ENCODE assay signal across 32 mouse cellular contexts in the genomic region with DNA sequence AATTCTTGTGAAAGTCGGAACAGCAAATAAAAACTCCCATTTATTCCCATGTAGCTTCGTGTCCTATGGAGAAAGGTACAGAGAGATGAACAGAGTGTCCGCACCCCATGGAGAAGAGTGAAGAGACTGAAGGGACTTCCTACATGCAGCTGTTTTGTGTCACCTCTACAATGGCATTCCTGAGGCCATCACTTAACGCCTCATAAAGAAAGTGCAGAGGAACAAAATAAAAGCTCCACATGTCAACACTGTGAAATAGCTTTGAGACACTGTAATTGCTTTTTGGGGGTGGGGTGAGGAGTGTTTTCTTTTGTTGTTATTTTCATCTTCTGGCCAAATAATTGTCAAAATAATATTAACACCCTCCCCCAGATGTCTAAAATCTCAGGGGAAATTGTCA. TPM values are rescaled to one million over a fixed set of nuclear protein-coding genes. Genes with fewer than 3 reads are reported as not detected.
DNase-seq lines count a peak whose midpoint lies in the region; ATAC-seq and TF ChIP-seq lines count a peak whose summit lies in the region.
"Had no signal": no experiment of that assay in that cellular context is flagged by ENCODE, and none has a peak within 500 bp of the region (broad histone marks: within the 10 kb centered on the region; RNA-seq: fewer than 3 reads in every experiment).

No protein-coding gene starts in this region.

- H3K9me3 ChIP-seq in kidney, postnatal 0 days (replicated peaks; ENCODE audit: low read length) = no peaks in the 10 kb centered on the region
- no peaks in the 10 kb centered on the region for H3K9me3 ChIP-seq in lung, postnatal 0 days (ENCODE audit: low read length)
- H3K9me3 ChIP-seq in hindbrain, embryonic 11.5 days (ENCODE audit: control insufficient read depth, low read length) = no peaks in the 10 kb centered on the region

- ATAC-seq in kidney, postnatal 0 days (replicated peaks; ENCODE audit: low FRiP score, low read depth) = no peak; the same call in 1 of the 2 replicates
- ATAC-seq in lung, postnatal 0 days = peak; percentile 79
- ATAC-seq in hindbrain, embryonic 11.5 days (ENCODE audit: low FRiP score) = no peak
- ATAC-seq: CD4-positive, CD25-positive, alpha-beta regulatory T cell, adult 4 months; forebrain, embryonic 15.5 days; hindbrain, postnatal 0 days; midbrain, embryonic 13.5 days had no signal

- no peaks in the 10 kb centered on the region for H3K27me3 ChIP-seq in kidney, postnatal 0 days (ENCODE audit: insufficient read depth, low read length)
- no peaks in the 10 kb centered on the region for H3K27me3 ChIP-seq in lung, postnatal 0 days (replicated peaks; ENCODE audit: insufficient read depth, low read length)
- no peaks in the 10 kb centered on the region for H3K27me3 ChIP-seq in hindbrain, embryonic 11.5 days (ENCODE audit: control insufficient read depth, insufficient read depth, low read length)
- H3K27me3 ChIP-seq: embryonic facial prominence, embryonic 15.5 days; forebrain, embryonic 15.5 days; limb, embryonic 15.5 days; midbrain, embryonic 13.5 days had no signal

- intact Hi-C loops in heart, postnatal 36 days (cut with DNase I) = no loop called here

- TF ChIP-seq POLR2A in lung, adult 2 months (IDR thresholded peaks at IDR 0.05; ENCODE audit: borderline replicate concordance, extremely low read depth, low read depth, low read length) = no peak

- peak; percentile 73 for DNase-seq in heart, adult 11 months
- DNase-seq in heart, postnatal 36 days = no peak
- DNase-seq in kidney, postnatal 0 days (ENCODE audit: low spot score) = peak; percentile 78
- no peak for DNase-seq in kidney, adult 11 months
- DNase-seq in lung, postnatal 0 days (ENCODE audit: low spot score) = peak; percentile 73
- DNase-seq in lung, adult 2 months = no peak
- DNase-seq in skeletal muscle tissue, adult 2 months (ENCODE audit: low read depth, low spot score) = peak; percentile 12
- DNase-seq in hindbrain, embryonic 11.5 days (ENCODE audit: low spot score) = no peak
- DNase-seq: cerebellum, adult 11 months; cerebellum, postnatal 14 days; gastrocnemius, postnatal 10 days; kidney, adult 9 months had no signal

- 38% methylated on average over 4 of the region's 4 CpGs for WGBS in kidney, postnatal 0 days
- 58% methylated on average over 4 of the region's 4 CpGs for WGBS in lung, postnatal 0 days
- WGBS in lung, adult 2 months = 68% methylated on average over 4 of the region's 4 CpGs
- WGBS in hindbrain, embryonic 11.5 days = 54% methylated on average over 4 of the region's 4 CpGs

- H3K4me2 ChIP-seq in kidney, postnatal 0 days (ENCODE audit: low read length) = no peak overlapping the region
- H3K4me2 ChIP-seq in lung, postnatal 0 days (replicated peaks; ENCODE audit: low read depth, low read length) = no peak overlapping the region
- no peak overlapping the region for H3K4me2 ChIP-seq in hindbrain, embryonic 11.5 days (replicated peaks; ENCODE audit: low read depth, low read length)
- H3K4me2 ChIP-seq: embryonic facial prominence, embryonic 15.5 days; forebrain, embryonic 15.5 days; heart, embryonic 11.5 days; limb, embryonic 15.5 days; midbrain, embryonic 13.5 days had no signal

- peak overlapping the region; percentile 42; the same call in 1 of the 2 replicates for H3K27ac ChIP-seq in kidney, postnatal 0 days
- no peak overlapping the region for H3K27ac ChIP-seq in lung, postnatal 0 days (ENCODE audit: low read length)
- no peak overlapping the region for H3K27ac ChIP-seq in hindbrain, embryonic 11.5 days (ENCODE audit: low read depth, low read length)
- H3K27ac ChIP-seq: forebrain, embryonic 15.5 days; hindbrain, embryonic 10.5 days; hindbrain, postnatal 0 days; liver, embryonic 14.5 days; midbrain, embryonic 13.5 days had no signal

- H3K4me1 ChIP-seq in kidney, postnatal 0 days (replicated peaks; ENCODE audit: insufficient read depth, low read length) = peaks cover 15% of the 10 kb centered on the region
- H3K4me1 ChIP-seq in lung, postnatal 0 days (ENCODE audit: insufficient read depth, low read depth, low read length) = peaks cover 7% of the 10 kb centered on the region
- peaks cover 5% of the 10 kb centered on the region for H3K4me1 ChIP-seq in lung, adult 2 months (ENCODE audit: control insufficient read depth, insufficient read depth, low read length)
- no peaks in the 10 kb centered on the region for H3K4me1 ChIP-seq in hindbrain, embryonic 11.5 days (replicated peaks; ENCODE audit: control insufficient read depth, insufficient read depth, low read length)

- H3K4me3 ChIP-seq in kidney, postnatal 0 days (replicated peaks; ENCODE audit: low read depth, low read length) = no peak overlapping the region
- H3K4me3 ChIP-seq in lung, postnatal 0 days (ENCODE audit: low read depth, low read length) = no peak overlapping the region
- no peak overlapping the region for H3K4me3 ChIP-seq in lung, adult 2 months (replicated peaks; ENCODE audit: extremely low read depth, low read depth, low read length)
- H3K4me3 ChIP-seq in hindbrain, embryonic 11.5 days (ENCODE audit: low read depth, low read length) = no peak overlapping the region
- H3K4me3 ChIP-seq: embryonic facial prominence, embryonic 15.5 days; forebrain, embryonic 15.5 days; hindbrain, embryonic 10.5 days; limb, embryonic 15.5 days; midbrain, embryonic 13.5 days had no signal

- H3K36me3 ChIP-seq in kidney, postnatal 0 days (ENCODE audit: insufficient read depth, low read length) = no peaks in the 10 kb centered on the region
- no peaks in the 10 kb centered on the region for H3K36me3 ChIP-seq in lung, postnatal 0 days (ENCODE audit: insufficient read depth, low read length)
- H3K36me3 ChIP-seq in hindbrain, embryonic 11.5 days (ENCODE audit: control insufficient read depth, insufficient read depth, low read length) = no peaks in the 10 kb centered on the region
- H3K36me3 ChIP-seq: embryonic facial prominence, embryonic 15.5 days; forebrain, embryonic 15.5 days; hindbrain, embryonic 10.5 days; limb, embryonic 15.5 days; midbrain, embryonic 13.5 days had no signal

- peak; percentile 51 for TF ChIP-seq EP300 in lung, postnatal 0 days (IDR thresholded peaks at IDR 0.05)

- H3K9ac ChIP-seq in kidney, postnatal 0 days (ENCODE audit: low read depth, low read length) = no peak overlapping the region
- H3K9ac ChIP-seq in lung, postnatal 0 days (replicated peaks; ENCODE audit: low read depth) = no peak overlapping the region
- H3K9ac ChIP-seq in hindbrain, embryonic 11.5 days (ENCODE audit: low read depth, low read length) = no peak overlapping the region
- H3K9ac ChIP-seq: embryonic facial prominence, embryonic 15.5 days; forebrain, embryonic 15.5 days; limb, embryonic 15.5 days; liver, embryonic 14.5 days; midbrain, embryonic 13.5 days had no signal

- no peak for TF ChIP-seq CTCF in kidney, postnatal 0 days (IDR thresholded peaks at IDR 0.05; ENCODE audit: low read depth)
- no peak for TF ChIP-seq CTCF in lung, postnatal 0 days (IDR thresholded peaks at IDR 0.05)
- TF ChIP-seq CTCF in lung, adult 2 months (IDR thresholded peaks at IDR 0.05; ENCODE audit: insufficient read depth, low read length) = no peak

RNA-seq across cellular contexts. Expression of gene Adh6a, which starts 10.4 kb away (rescaled TPM):
- total RNA-seq in heart, postnatal 36 days (2021) = not detected
- polyA plus RNA-seq in kidney, postnatal 0 days (2015; fragmentation: Nextera tagmentation; extraction: Ambion mirVana) = 0.83 and 0.91 TPM in 2 replicates
- polyA plus RNA-seq in lung, postnatal 0 days (2015; fragmentation: Nextera tagmentation; extraction: Ambion mirVana) = 0.20 TPM in 1 of 2 replicates, not detected in the other
- polyA plus RNA-seq in lung, adult 2 months (2012; rRNA removed) = 0.11 TPM in 1 of 2 replicates, not detected in the other
- not detected in 2 replicates for polyA plus RNA-seq in hindbrain, embryonic 11.5 days (2014; fragmentation: Nextera tagmentation; extraction: Ambion mirVana)
- total RNA-seq: adrenal gland, adult 18-20 months; adrenal gland, postnatal 4 days; gastrocnemius, postnatal 10 days; granulocyte monocyte progenitor cell, adult 5-6 weeks; hindbrain, postnatal 0 days; layer of hippocampus, adult 8-10 months; left cerebral cortex, adult 18-20 months; left cerebral cortex, postnatal 25 days; megakaryocyte progenitor cell, adult 5-6 weeks; monocyte, adult 5-6 weeks had no signal
- polyA plus RNA-seq: CD4-positive, CD25-positive, alpha-beta regulatory T cell, adult 4 months; forebrain, embryonic 15.5 days; heart, embryonic 11.5 days; heart, postnatal 0 days; hindbrain, embryonic 10.5 days; hindbrain, postnatal 0 days; liver, embryonic 14.5 days; midbrain, embryonic 13.5 days had no signal

RNA-seq across cellular contexts. Expression of gene Adh6b, which starts 38.9 kb away (rescaled TPM):
- total RNA-seq in heart, postnatal 36 days (2021) = 1 to 10 TPM; 1.1 to 1.5 TPM
- polyA plus RNA-seq in kidney, postnatal 0 days (2015; fragmentation: Nextera tagmentation; extraction: Ambion mirVana) = 0.54 and 0.75 TPM in 2 replicates
- polyA plus RNA-seq in lung, postnatal 0 days (2015; fragmentation: Nextera tagmentation; extraction: Ambion mirVana) = 0.07 TPM in 1 of 2 replicates, not detected in the other
- not detected in 2 replicates for polyA plus RNA-seq in lung, adult 2 months (2012; rRNA removed)
- polyA plus RNA-seq in hindbrain, embryonic 11.5 days (2014; fragmentation: Nextera tagmentation; extraction: Ambion mirVana) = 0.25 and 0.37 TPM in 2 replicates
- total RNA-seq: granulocyte monocyte progenitor cell, adult 5-6 weeks; layer of hippocampus, adult 8-10 months; left cerebral cortex, adult 18-20 months; left cerebral cortex, postnatal 25 days; megakaryocyte progenitor cell, adult 5-6 weeks; monocyte, adult 5-6 weeks; neutrophil, adult 5-6 weeks had no signal
- polyA plus RNA-seq: CD4-positive, CD25-positive, alpha-beta regulatory T cell, adult 4 months; small intestine, adult 2 months had no signal

RNA-seq across cellular contexts. Expression of gene Adh1, which starts 41.9 kb away (rescaled TPM):
- 10 to 100 TPM; 36.9 to 67.4 TPM for total RNA-seq in heart, postnatal 36 days (2021)
- 147 and 160 TPM in 2 replicates for polyA plus RNA-seq in kidney, postnatal 0 days (2015; fragmentation: Nextera tagmentation; extraction: Ambion mirVana)
- 801 and 895 TPM in 2 replicates for polyA plus RNA-seq in lung, postnatal 0 days (2015; fragmentation: Nextera tagmentation; extraction: Ambion mirVana)
- polyA plus RNA-seq in lung, adult 2 months (2012; rRNA removed) = 106 and 114 TPM in 2 replicates
- 0.29 and 0.59 TPM in 2 replicates for polyA plus RNA-seq in hindbrain, embryonic 11.5 days (2014; fragmentation: Nextera tagmentation; extraction: Ambion mirVana)
- total RNA-seq: granulocyte monocyte progenitor cell, adult 5-6 weeks; megakaryocyte progenitor cell, adult 5-6 weeks; monocyte, adult 5-6 weeks had no signal

Comparison
In these comparisons a context has a peak if more than half of its experiments do, and no peak if none do; other contexts are left out.
1. DNase-seq: peak in heart, adult 11 months (single experiment), kidney, postnatal 0 days (single experiment), lung, postnatal 0 days (single experiment) and skeletal muscle tissue, adult 2 months (single experiment); none in heart, postnatal 36 days (0 of 2), kidney, adult 11 months (single experiment), lung, adult 2 months (single experiment) and hindbrain, embryonic 11.5 days (single experiment).
2. RNA of gene Adh1, which starts 41.9 kb away (polyA plus RNA-seq): 801 to 895 TPM in lung, postnatal 0 days, 147 to 160 TPM in kidney, postnatal 0 days and 106 to 114 TPM in lung, adult 2 months; 0.29 to 0.59 TPM in hindbrain, embryonic 11.5 days; every median in the first group is over 10 times any median in the second.